Mouse (Mus musculus) erythroblast, adult 5-6 weeks (primary cell): Measurements from ENCODE around the gene Rangap1. TPM values are rescaled to one million over a fixed set of nuclear protein-coding genes. Genes with fewer than 3 reads are reported as not detected.
A peak's percentile ranks its signal among the peaks of the same experiment; 100 is the strongest.
"Not testable (repeated sequence)": the region's sequence is repeated elsewhere in the genome, so short reads cannot be mapped to it uniquely, and the experiment has no call there.

Experiments used
- ATAC-seq: replicated peaks from 2 replicates; pipeline ENCODE4 v1.8.0; 2016; ENCODE audit warnings: moderate number of reproducible peaks, mild to moderate bottlenecking, moderate TSS enrichment, inconsistent platforms; ENCODE audit not compliant: poor library complexity, low FRiP score, severe bottlenecking
- total RNA-seq, 2 experiments: library from RNA; stranded (forward) in 1 of 2; stranded (reverse) in 1 of 2; fragments of 150-400 nt in 1 of 2; fragments of 200-764, 138-1000 nt in 1 of 2; gene quantifications; 2 replicates each; pipeline versions ENCODE4 v1.2.3 to v1.2.4; 2015 to 2017; ENCODE audit warnings: low replicate concordance in 2 of 2

Rangap1 gene
- total RNA-seq, 2 experiments from 2014 or later = 8.3 to 34.2 TPM

DNA sequence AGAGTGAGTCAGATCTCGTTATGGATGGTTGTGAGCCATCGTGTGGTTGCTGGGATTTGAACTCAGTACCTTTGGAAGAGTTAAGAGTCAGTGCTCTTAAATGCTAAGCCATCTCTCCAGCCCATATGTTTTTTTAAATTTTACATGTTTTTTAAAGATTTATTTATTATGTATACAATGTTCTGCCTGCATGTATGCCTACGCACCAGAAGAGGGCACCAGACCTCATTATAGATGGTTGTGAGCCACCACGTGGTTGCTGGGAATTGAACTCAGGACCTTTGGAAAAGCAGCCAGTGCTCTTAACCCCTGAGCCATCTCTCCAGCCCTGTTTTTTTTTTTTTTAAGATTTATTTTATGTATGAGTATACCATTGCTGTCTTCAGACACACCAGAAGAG lies 44.0 kb downstream of the Rangap1 start:
- ATAC-seq = not testable (repeated sequence)

DNA sequence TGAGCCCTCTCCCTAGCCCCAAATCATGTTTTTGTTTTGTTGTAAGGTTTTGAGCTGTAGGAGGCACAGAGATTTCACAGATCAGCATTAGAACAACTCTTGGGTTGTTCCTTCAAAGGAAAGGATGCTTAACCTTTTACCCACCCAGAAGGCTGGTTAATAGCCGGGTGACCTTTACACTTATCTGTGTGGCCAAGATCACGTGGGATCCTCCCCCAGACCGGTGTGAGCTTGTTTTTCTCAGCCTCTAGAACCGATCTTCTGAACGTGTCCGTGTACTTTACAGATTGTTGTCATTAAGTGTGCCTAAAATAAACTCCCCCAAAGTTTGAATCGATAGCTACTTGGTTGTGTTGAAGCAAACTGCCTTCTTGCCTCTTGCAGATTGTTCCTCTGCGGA lies 44.7 kb downstream of the Rangap1 start:
- ATAC-seq = no peak

DNA sequence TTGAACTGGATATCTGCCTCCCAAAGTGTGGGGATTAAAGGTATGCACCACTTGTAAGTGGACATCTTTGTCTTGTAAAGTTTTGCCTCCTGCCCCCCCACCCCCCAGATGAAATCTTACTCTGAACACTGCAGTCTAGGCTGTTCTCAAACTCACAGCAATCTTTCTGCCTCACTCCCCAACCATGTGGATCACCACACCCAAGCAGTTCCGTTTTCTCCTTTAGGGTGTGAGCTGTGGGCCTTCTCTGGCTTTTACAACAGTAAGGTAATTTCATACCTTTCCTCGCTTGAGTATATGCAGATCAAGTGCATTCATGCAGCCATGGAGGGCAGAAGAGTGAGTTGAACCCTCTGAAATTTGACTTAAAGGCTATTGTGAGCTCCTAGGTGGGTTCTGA lies 45.2 kb downstream of the Rangap1 start:
- ATAC-seq = no peak

DNA sequence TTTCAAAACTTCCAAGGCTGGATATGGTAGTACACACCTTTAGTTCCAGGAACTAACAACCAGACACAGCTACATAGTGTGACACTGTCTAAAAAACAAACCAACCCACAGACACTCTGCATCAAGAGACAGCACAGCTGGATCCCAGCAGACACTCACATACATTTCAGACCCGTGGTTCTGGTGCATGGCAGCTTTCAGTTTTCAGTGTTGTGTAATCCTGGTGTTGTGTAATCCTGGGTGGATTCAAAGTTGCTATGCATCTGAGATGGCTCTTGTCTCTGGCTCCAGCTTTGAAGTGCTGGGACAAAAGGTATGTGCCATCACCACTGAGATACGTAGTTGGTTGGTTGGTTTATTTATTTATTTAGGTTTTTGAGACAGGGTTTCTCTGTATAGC lies 46.8 kb downstream of the Rangap1 start:
- no peak for ATAC-seq

DNA sequence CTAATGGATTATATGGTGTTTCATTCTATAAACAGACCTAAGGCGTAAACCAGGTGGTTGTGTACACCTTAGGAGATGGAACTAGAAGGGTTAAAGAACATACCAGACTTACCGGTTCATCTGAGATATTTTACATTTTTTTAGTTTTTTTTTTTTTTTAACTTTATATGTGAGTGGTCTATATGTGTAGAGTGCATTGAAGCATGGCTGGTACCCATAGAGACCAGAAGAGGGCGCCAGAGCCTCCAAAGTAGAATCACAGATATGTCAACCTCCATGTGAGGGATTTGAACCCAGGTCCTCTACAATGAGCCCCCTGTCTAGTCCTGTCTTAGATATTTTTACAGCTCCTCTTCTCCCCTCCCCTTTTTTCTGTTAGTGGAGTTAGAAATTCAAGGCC lies 47.5 kb downstream of the Rangap1 start:
- peak; percentile 57; the same call in 1 of the 2 replicates for ATAC-seq

DNA sequence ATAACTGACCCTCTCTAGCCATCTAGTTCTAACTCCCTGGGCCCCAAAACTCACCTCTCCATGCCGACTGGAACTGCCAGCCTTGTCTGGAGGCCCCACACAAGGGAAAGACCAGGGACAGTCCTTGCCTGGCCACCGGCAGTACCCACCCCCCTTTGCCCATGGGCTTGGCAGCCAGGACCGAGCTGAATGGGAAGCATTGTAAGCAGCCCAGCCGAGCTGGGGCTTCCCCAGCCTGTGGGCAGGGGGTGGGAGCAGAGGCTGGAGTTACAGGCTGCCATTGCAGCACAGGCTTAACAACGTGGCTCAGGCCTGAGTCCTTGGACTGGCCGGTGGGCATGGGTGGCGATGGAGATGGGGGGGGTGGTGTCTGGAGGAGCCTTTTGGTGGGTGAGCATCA lies 48.2 kb downstream of the Rangap1 start, which contains the start of gene Chadl:
Gene Chadl (minus strand): TSS at position 113 of the 400 bp plus-strand sequence.
- no peak for ATAC-seq

DNA sequence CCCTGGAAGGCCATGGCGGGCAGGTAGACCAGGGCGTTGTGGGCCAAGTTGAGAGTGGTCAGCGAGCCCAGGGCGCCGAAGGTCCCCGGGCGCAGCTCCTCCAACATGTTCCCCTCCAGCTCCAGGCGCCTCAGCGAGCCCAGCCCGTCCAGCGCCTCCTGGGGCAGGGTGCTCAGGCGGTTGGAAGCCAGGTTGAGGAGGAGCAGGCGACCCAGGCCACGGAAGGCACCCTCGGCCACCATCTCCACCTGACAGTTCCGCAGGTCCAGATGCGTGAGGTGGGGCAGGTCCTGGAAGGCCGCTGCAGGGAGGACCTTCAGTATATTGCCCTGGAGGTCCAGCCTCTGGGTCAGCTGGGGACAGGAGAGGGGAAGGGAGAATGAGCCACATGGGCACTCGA lies 50.4 kb downstream of the Rangap1 start:
- no peak for ATAC-seq

DNA sequence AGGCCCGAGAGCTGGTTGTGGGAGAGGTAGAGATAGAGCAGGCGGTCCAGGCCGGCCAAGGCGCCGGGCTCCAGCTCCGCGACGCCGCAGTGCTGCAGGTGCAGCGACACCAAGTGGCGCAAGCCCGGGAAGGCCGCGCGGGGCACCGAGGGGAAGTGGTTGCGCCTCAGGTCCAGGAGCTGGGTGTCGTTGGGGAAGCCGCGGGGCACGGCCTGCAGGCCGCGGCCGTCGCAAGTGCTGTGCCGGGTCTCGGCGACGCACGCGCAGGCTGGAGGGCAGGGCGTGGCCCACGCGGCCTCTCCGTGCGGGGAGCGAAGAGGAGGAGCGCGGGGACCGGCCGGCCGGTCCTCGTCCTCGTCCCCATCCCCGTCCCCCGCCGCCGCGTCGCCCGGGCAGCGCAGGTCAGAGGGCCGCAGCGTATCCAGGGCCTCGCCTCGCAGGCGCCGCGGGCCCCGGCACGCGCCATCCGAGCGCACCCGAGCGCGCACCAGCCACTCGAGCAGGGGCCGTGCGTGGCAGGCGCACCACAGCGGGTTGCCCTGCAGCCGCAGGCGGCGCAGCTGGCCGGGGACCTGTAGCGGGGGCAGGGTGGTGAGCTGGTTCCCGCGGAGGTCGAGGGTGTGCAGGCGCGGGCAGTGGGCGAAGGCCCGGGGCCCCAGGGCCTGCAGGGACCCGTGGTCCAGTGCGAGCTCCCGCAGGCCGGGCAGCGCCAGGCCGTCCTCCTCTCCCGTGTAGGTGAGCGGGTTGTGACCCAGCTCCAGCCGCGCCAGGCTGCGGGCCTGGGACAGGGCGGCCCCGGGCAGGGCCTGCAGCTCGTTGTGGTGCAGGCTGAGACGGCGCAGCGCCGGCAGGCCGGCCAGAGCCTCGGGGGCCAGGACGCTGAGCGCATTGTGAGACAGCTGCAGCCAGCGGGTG lies 51.1 kb downstream of the Rangap1 start:
- ATAC-seq = no peak

DNA sequence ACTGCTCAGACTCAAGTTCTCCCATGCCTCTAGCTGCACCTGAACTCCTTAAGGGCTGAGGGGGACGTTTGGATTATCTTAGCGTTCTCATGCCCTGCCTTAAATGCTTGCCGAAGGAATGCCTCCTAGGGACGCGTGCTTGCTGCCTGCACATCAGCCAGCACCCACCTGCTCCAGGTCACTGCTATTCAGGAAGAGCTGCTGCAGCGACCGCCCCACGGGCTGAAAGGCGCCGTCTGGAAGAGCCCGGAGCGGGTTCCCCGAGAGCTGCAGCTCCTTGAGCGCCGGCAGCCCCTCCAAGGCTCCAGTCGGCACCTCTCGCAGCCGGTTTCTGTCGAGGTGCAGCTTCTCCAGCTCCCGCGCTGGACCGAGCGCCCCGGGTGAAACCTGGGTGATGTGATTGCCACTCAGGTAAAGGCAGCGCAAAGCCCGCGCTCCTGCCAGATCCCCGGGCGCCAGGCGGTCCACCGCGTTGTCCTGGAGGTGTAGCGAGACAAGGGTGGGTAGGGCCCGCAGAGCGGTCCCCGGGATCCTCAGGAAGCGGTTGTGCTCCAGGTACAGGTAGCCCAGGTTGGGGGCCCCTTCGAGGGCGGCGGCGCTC lies 51.9 kb downstream of the Rangap1 start:
- no peak for ATAC-seq

DNA sequence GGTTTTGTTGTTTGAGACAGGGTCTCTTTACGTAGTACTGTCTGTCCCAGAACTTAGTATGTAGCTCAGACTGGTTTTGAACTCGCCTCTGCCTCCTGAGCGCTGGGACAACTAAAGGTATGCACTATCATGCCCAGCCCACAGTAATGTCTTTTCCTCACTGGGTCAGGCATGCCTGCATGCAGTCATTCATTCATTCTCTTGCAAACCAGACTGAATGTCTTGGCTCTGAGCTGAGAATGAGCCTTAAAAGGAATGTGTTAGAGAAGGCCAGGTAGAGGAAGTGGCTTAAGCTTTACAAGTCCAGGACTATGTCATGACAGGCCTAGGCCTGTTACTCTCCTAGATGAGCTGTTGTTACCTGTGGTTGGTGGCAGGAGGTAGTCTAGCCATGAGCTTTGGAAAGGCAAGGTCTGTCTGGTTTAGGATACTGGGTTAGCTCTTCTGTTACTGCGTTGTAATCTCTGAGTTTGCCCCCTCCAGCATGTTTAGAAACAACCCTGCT lies 65.0 kb downstream of the Rangap1 start:
- no peak for ATAC-seq

DNA sequence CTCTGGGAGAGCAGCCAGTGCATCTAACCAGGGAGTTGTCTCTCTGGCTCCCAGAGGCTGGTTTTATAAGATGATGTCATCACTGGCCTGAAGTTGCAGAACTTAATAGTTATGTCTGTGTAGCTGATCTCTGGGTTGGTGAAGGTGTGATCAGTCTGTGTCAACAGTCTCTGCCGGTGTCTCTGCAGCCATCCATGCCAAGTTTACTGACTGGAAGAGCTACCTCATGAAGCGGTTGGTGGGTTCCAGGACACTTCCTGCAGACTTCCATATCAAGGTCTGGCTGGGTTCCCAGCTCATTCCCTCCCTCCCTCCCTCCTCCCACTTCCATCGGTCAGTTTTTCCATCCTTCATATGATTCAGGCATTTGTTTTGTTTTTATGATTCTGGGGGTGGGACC lies 68.7 kb downstream of the Rangap1 start:
- no peak for ATAC-seq

DNA sequence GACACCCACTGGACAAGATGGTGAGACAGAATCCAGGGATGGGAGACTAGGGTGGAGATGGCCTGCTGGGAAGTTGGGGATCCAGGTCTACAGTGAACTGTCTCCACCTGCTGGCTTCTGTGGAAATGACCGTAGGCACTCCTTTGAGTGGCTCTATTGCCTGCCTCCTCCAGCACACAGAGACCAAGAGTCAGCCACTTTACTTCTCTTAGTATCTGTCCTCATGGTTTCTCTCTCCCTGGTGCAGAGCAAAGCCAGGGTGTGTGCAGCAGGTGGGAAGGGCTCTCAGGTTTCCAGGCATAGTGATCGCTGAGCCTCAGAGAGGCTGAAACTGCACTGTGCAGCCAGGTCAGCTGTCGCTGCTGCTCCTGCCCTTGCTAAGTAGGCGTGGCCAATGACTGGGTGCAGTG lies 75.1 kb downstream of the Rangap1 start:
- peak; percentile 63 for ATAC-seq

DNA sequence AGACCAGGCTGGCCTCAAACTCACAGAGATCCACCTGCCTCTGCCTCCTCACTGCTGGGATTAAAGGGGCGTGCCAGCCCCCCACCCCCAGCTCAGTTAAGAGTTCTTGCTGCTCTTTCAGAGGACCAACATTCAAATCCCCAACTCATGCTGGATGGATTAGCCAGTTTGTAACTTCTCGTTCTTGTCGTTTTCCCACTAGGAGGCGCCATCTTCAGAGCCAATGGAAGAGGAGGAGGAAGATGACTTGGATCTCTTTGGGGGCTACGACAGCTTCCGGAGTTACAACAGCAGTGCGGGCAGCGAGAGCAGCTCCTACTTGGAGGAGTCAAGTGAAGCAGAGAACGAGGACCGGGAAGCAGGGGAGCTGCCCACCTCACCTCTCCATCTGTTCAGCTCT lies 78.4 kb downstream of the Rangap1 start:
- no peak for ATAC-seq

DNA sequence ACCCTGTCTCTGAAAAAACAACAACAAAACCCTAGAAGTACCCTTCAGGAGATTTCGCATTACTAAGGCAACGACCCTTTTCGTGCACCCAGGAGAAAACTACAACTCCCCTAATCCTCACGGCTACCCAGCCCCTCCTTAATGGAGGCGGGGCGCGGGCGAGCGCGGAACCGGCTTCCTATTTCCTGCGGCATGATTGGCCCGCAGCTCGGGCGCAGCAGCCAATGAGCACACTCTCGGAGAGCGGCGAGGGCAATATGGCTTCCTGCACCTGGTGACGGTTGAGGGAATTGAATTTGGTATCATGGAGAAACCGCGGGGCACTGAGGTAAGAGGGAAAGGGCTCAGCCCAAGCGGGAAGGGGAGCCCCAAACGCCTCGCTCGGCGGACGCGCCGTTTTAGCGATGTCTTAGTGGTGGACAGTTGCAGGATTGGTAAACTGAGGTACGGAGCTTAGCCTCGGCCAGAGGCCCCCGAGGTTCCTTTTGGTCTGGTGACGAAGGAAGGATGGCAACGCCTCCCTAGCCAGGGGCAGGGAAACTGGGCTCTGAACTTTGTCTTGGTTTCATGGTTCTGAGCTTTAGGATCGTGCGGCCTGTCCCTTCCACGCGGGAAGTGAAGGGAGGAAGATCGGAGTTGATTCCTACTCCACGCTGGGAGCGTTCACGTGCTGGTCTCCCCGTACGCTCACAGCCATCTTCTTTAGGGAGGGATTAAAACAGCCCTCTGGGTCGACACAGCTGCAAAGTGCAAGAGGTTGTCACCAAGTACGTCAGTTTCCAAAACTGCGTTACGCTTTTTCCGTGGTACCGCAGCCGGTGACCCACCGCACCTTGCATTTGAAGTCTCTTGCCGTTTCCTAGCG lies 81.4 kb downstream of the Rangap1 start, which contains the start of gene L3mbtl2:
Gene L3mbtl2 (plus strand): TSS at position 193 of the 865 bp plus-strand sequence.
- ATAC-seq = peak; percentile 99

DNA sequence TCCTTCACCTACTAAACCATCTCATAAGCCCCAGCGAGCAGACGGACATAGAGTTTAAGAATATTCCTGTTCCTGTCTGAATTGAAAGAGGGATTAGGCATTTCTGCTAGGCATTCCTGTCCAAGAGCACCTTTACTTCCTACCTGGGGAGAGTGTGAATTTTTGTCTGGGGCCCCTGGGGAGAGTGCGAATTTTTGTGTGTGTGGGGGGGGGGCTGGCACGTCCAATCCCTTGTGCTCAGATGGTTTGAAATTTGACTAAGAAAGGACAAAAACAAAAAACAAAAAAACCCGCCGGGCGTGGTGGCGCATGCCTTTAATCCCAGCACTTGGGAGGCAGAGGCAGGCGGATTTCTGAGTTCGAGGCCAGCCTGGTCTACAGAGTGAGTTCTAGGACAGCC lies 82.0 kb downstream of the Rangap1 start:
- ATAC-seq = no peak

DNA sequence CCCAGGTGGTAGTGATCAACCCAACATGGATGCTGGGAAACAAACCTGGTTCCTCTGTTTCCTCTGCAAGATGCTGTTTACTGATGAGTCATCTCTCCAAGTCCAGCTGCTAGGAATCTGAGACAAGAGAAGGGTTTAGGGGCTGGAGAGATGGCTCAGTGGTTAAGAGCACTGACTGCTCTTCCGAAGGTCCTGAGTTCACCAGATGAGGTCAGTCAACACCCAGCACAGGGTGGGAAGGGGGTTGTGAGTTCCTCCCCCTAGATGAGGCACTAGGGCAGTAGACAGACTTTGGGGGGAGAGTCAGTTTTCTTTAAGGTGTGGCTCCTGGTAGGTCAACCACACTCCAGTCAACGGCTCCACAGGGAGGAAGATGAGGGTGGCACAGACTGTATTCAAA lies 83.6 kb downstream of the Rangap1 start:
- ATAC-seq = no peak
